Mouse (Mus musculus): ENCODE data around the gene Pla2g2f. TPM values are rescaled to one million over a fixed set of nuclear protein-coding genes. Genes with fewer than 3 reads are reported as not detected.
A peak's percentile ranks its signal among the peaks of the same experiment; 100 is the strongest.

The Pla2g2f gene
- polyA plus RNA-seq, 1 experiment from 2014 or later: 0.09 TPM

GRCm38 (mm10) chr4:138711051-138711820, 46.2 kb downstream of the Pla2g2f start:
- H3K9ac ChIP-seq: no peak overlapping the region
- no peak overlapping the region for H3K4me2 ChIP-seq
- no peaks in the 10 kb centered on the region for H3K36me3 ChIP-seq
- H3K4me1 ChIP-seq (replicated peaks): peaks cover 17% of the 10 kb centered on the region
- no peak overlapping the region for H3K4me3 ChIP-seq
- peak overlapping the region; percentile 66 for H3K27ac ChIP-seq (replicated peaks)
- 64% methylated on average over 17 of the region's 17 CpGs for WGBS
- H3K27me3 ChIP-seq: no peaks in the 10 kb centered on the region
- no peaks in the 10 kb centered on the region for H3K9me3 ChIP-seq
- 0 out of 2 replicates have a peak, but pooled peaks have one; percentile 46 for ATAC-seq (ENCODE audit: low FRiP score, low read depth)

GRCm38 (mm10) chr4:138710633-138711032, 46.8 kb downstream of the Pla2g2f start:
- H3K27ac ChIP-seq (replicated peaks): peak overlapping the region; percentile 66
- H3K9me3 ChIP-seq: no peaks in the 10 kb centered on the region
- WGBS: 54% methylated on average over 11 of the region's 11 CpGs
- H3K4me3 ChIP-seq: no peak overlapping the region
- H3K36me3 ChIP-seq: no peaks in the 10 kb centered on the region
- no peak overlapping the region for H3K4me2 ChIP-seq
- H3K9ac ChIP-seq: no peak overlapping the region
- ATAC-seq (ENCODE audit: low FRiP score, low read depth): peak; percentile 75
- no peaks in the 10 kb centered on the region for H3K27me3 ChIP-seq
- peaks cover 17% of the 10 kb centered on the region for H3K4me1 ChIP-seq (replicated peaks)

- H3K9ac ChIP-seq: no peak overlapping the region
- H3K27ac ChIP-seq (replicated peaks): peak overlapping the region; percentile 66
- no peak overlapping the region for H3K4me2 ChIP-seq
- H3K4me3 ChIP-seq: no peak overlapping the region
- WGBS: 43% methylated on average over 7 of the region's 7 CpGs
- H3K36me3 ChIP-seq: no peaks in the 10 kb centered on the region
- H3K27me3 ChIP-seq: no peaks in the 10 kb centered on the region
- peaks cover 17% of the 10 kb centered on the region for H3K4me1 ChIP-seq (replicated peaks)
- ATAC-seq (ENCODE audit: low FRiP score, low read depth): peak; percentile 25; the same call in 1 of the 2 replicates
- H3K9me3 ChIP-seq: no peaks in the 10 kb centered on the region
Measured at GRCm38 (mm10) chr4:138709944-138710343, 47.5 kb downstream of the Pla2g2f start.

- no peaks in the 10 kb centered on the region for H3K36me3 ChIP-seq
- H3K27me3 ChIP-seq: no peaks in the 10 kb centered on the region
- no peak overlapping the region for H3K9ac ChIP-seq
- WGBS: 86% methylated on average over 11 of the region's 11 CpGs
- ATAC-seq (ENCODE audit: low FRiP score, low read depth): no peak
- no peaks in the 10 kb centered on the region for H3K9me3 ChIP-seq
- H3K4me1 ChIP-seq (replicated peaks): peaks cover 17% of the 10 kb centered on the region
- H3K27ac ChIP-seq (replicated peaks): no peak overlapping the region
- no peak overlapping the region for H3K4me3 ChIP-seq
- no peak overlapping the region for H3K4me2 ChIP-seq
Measured at GRCm38 (mm10) chr4:138709246-138709645, 48.2 kb downstream of the Pla2g2f start.

- ATAC-seq (ENCODE audit: low FRiP score, low read depth): no peak
- no peaks in the 10 kb centered on the region for H3K36me3 ChIP-seq
- H3K9ac ChIP-seq: no peak overlapping the region
- no peak overlapping the region for H3K4me2 ChIP-seq
- H3K4me3 ChIP-seq: no peak overlapping the region
- H3K27me3 ChIP-seq: no peaks in the 10 kb centered on the region
- WGBS: 19% methylated on average over 7 of the region's 7 CpGs
- no peak overlapping the region for H3K27ac ChIP-seq (replicated peaks)
- H3K9me3 ChIP-seq: no peaks in the 10 kb centered on the region
- peaks cover 17% of the 10 kb centered on the region for H3K4me1 ChIP-seq (replicated peaks)
Measured at GRCm38 (mm10) chr4:138708636-138709035, 48.8 kb downstream of the Pla2g2f start.

GRCm38 (mm10) chr4:138706620-138707019, 50.8 kb downstream of the Pla2g2f start:
- Histone ChIP-seq H3K27ac (replicated peaks) (no peak overlapping the region), H3K36me3 (no peaks in the 10 kb centered on the region), H3K4me1 (replicated peaks) (peaks cover 17% of the 10 kb centered on the region), H3K9me3 (no peaks in the 10 kb centered on the region), H3K4me2 (no peak overlapping the region), H3K9ac (no peak overlapping the region), H3K4me3 (no peak overlapping the region), H3K27me3 (no peaks in the 10 kb centered on the region)
- ATAC-seq (ENCODE audit: low FRiP score, low read depth): no peak
- 95% methylated on average over 8 of the region's 8 CpGs for WGBS

GRCm38 (mm10) chr4:138704169-138704568, 53.3 kb downstream of the Pla2g2f start:
- H3K4me1 ChIP-seq (replicated peaks): no peaks in the 10 kb centered on the region; the same call in 1 of the 2 replicates
- no peaks in the 10 kb centered on the region for H3K9me3 ChIP-seq
- 86% methylated on average over 4 of the region's 4 CpGs for WGBS
- no peak for ATAC-seq (ENCODE audit: low FRiP score, low read depth)
- no peaks in the 10 kb centered on the region for H3K27me3 ChIP-seq
- no peak overlapping the region for H3K4me3 ChIP-seq
- H3K9ac ChIP-seq: no peak overlapping the region
- H3K4me2 ChIP-seq: no peak overlapping the region
- H3K27ac ChIP-seq (replicated peaks): no peak overlapping the region
- no peaks in the 10 kb centered on the region for H3K36me3 ChIP-seq

GRCm38 (mm10) chr4:138703591-138703990, 53.8 kb downstream of the Pla2g2f start:
- no peak overlapping the region for H3K9ac ChIP-seq
- no peak for ATAC-seq (ENCODE audit: low FRiP score, low read depth)
- no peaks in the 10 kb centered on the region for H3K9me3 ChIP-seq
- H3K27me3 ChIP-seq: 0 out of 2 replicates have a peak, but pooled peaks cover 2% of the 10 kb centered on the region
- H3K4me3 ChIP-seq: no peak overlapping the region
- no peaks in the 10 kb centered on the region for H3K36me3 ChIP-seq
- H3K4me1 ChIP-seq (replicated peaks): no peaks in the 10 kb centered on the region; the same call in 1 of the 2 replicates
- H3K4me2 ChIP-seq: no peak overlapping the region
- no peak overlapping the region for H3K27ac ChIP-seq (replicated peaks)
- WGBS: 49% methylated on average over 7 of the region's 7 CpGs

GRCm38 (mm10) chr4:138702528-138702927, 54.9 kb downstream of the Pla2g2f start:
- 79% methylated on average over 8 of the region's 8 CpGs for WGBS
- H3K27ac ChIP-seq (replicated peaks): no peak overlapping the region
- no peak overlapping the region for H3K4me3 ChIP-seq
- no peaks in the 10 kb centered on the region for H3K4me1 ChIP-seq (replicated peaks)
- no peaks in the 10 kb centered on the region for H3K36me3 ChIP-seq
- H3K27me3 ChIP-seq: 0 out of 2 replicates have a peak, but pooled peaks cover 2% of the 10 kb centered on the region
- H3K4me2 ChIP-seq: no peak overlapping the region
- no peak overlapping the region for H3K9ac ChIP-seq
- no peaks in the 10 kb centered on the region for H3K9me3 ChIP-seq
- no peak for ATAC-seq (ENCODE audit: low FRiP score, low read depth)

GRCm38 (mm10) chr4:138702031-138702430, 55.4 kb downstream of the Pla2g2f start:
- Histone ChIP-seq H3K36me3 (no peaks in the 10 kb centered on the region), H3K4me2 (no peak overlapping the region), H3K27me3 (0 out of 2 replicates have a peak, but pooled peaks cover 2% of the 10 kb centered on the region), H3K27ac (replicated peaks) (no peak overlapping the region), H3K4me1 (replicated peaks) (no peaks in the 10 kb centered on the region; the same call in 1 of the 2 replicates), H3K4me3 (no peak overlapping the region), H3K9me3 (no peaks in the 10 kb centered on the region), H3K9ac (no peak overlapping the region)
- WGBS: 83% methylated on average over 2 of the region's 2 CpGs
- ATAC-seq (ENCODE audit: low FRiP score, low read depth): no peak

GRCm38 (mm10) chr4:138701111-138701510, 56.3 kb downstream of the Pla2g2f start:
- 67% methylated on average over 8 of the region's 8 CpGs for WGBS
- Histone ChIP-seq H3K4me2 (no peak overlapping the region), H3K27ac (replicated peaks) (no peak overlapping the region), H3K4me1 (replicated peaks) (no peaks in the 10 kb centered on the region; the same call in 1 of the 2 replicates), H3K4me3 (no peak overlapping the region), H3K27me3 (0 out of 2 replicates have a peak, but pooled peaks cover 2% of the 10 kb centered on the region), H3K36me3 (no peaks in the 10 kb centered on the region), H3K9ac (no peak overlapping the region), H3K9me3 (no peaks in the 10 kb centered on the region)
- no peak for ATAC-seq (ENCODE audit: low FRiP score, low read depth)
